Mouse (Mus musculus): ENCODE data around the gene Pprc1. TPM values are rescaled to one million over a fixed set of nuclear protein-coding genes. Genes with fewer than 3 reads are reported as not detected.
A peak's percentile ranks its signal among the peaks of the same experiment; 100 is the strongest.

Gene Pprc1
- total and polyA plus RNA-seq, 2 experiments from 2014 or later: 10.6 to 11.3 TPM

DNA sequence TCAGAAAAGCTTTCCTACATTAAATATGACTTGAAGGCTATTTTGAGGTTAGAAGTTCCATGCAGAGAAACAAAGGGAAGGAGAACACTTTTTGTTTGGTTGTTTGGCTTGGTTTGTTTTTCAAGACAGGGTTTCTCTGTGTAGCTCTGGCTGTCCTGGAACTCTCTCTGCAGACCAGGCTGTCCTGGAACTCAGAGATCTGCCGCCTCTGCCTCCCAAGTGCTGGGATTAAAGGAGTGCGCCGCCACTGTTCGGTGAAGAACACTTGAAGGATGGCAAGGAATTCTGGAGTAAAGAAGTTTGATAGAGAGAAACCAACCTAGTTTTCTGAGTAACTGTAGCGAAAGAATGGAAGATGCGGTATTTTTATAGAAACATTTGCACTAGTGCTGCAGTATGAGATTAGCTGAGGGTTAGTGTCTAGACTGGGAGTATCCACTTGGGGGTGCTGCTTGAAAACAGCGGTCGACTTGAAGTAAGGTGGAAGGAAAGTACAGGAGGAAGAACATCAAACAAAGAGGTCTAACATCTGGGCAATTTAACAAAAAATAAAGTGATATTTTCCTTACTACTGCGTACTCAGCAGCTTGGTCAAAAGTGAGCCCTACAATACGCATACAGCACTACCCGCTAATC is 11.2 kb downstream of the Pprc1 start:
- 0 out of 2 replicates have a peak, but pooled peaks cover 5% of the 10 kb centered on the region for H3K4me1 ChIP-seq (ENCODE audit: insufficient read depth)
- no peak for DNase-seq
- TF ChIP-seq CTCF (IDR thresholded peaks at IDR 0.05; ENCODE audit: low read depth): peak; percentile 67
- no peaks in the 10 kb centered on the region for H3K27me3 ChIP-seq (ENCODE audit: insufficient read depth, low read length)
- H3K9ac ChIP-seq: no peak overlapping the region
- ATAC-seq: peak; percentile 87
- H3K27ac ChIP-seq (ENCODE audit: low read depth, low read length): no peak overlapping the region
- no peaks in the 10 kb centered on the region for H3K36me3 ChIP-seq (ENCODE audit: insufficient read depth)
- peak overlapping the region; percentile 84 for H3K4me3 ChIP-seq (ENCODE audit: low read depth, low read length)
- H3K4me2 ChIP-seq (ENCODE audit: low read depth): peak overlapping the region; percentile 86
- WGBS: 1% methylated on average over 11 of the region's 11 CpGs
- H3K9me3 ChIP-seq (ENCODE audit: low read length): no peaks in the 10 kb centered on the region

GRCm38 (mm10) chr19:46056388-46056946 is 11.8 kb downstream of the Pprc1 start:
- TF ChIP-seq CTCF (IDR thresholded peaks at IDR 0.05; ENCODE audit: low read depth): no peak; the same call in 1 of the 2 replicates

DNA sequence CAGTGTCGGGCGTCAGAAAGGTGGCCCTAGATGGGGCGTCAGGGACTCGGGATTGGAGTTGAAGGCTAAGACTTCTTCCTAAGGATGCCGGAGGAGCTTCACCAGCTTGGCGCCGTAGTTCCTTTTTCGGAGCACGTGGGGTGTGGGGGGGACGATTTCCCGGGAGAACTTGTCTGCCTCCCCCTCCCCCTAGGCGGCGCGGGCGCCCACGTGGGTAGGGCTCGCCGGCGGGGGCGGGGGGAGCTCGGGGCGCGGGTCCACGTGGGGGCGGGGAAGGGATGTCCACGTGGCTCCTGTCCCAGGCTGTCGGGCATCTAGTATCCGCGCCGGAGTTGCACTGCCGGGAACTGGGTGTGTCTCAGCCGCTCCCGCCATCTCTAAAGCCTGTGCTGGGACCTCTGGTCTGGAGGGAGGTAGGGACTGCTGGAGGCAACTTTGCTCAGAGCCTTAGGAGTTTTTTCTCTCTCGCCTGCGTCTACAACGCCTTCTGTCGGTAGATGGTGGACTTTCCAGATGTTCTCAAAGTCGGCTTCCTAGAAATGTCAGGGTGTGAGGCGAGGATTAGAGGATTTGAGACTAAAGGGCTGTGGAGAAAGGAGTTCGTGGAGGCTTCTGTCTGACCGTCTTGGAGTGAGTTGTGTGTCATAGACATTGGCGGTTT is 12.4 kb downstream of the Pprc1 start:
- Histone ChIP-seq H3K4me2 (ENCODE audit: low read depth) (peak overlapping the region; percentile 86), H3K9ac (peak overlapping the region; percentile 66), H3K4me3 (ENCODE audit: low read depth, low read length) (peak overlapping the region; percentile 84), H3K9me3 (ENCODE audit: low read length) (no peaks in the 10 kb centered on the region), H3K36me3 (ENCODE audit: insufficient read depth) (peaks cover 11% of the 10 kb centered on the region), H3K27me3 (ENCODE audit: insufficient read depth, low read length) (no peaks in the 10 kb centered on the region), H3K27ac (ENCODE audit: low read depth, low read length) (peak overlapping the region; percentile 78), H3K4me1 (ENCODE audit: insufficient read depth) (0 out of 2 replicates have a peak, but pooled peaks cover 5% of the 10 kb centered on the region)
- peak; percentile 30; the same call in 1 of the 2 replicates for TF ChIP-seq CTCF (IDR thresholded peaks at IDR 0.05; ENCODE audit: low read depth)
- under 1% methylated on average over 32 of the region's 42 CpGs for WGBS
- DNase-seq: peak; percentile 77
- ATAC-seq: peak; percentile 54

More at GRCm38 (mm10) chr19:46056388-46056946, 11.8 kb downstream of the Pprc1 start:
- peak overlapping the region; percentile 84 for H3K4me3 ChIP-seq (ENCODE audit: low read depth, low read length)
- WGBS: 3% methylated on average over 52 of the region's 52 CpGs
- H3K27ac ChIP-seq (ENCODE audit: low read depth, low read length): peak overlapping the region; percentile 78
- peak overlapping the region; percentile 86 for H3K4me2 ChIP-seq (ENCODE audit: low read depth)
- H3K27me3 ChIP-seq (ENCODE audit: insufficient read depth, low read length): no peaks in the 10 kb centered on the region
- H3K9me3 ChIP-seq (ENCODE audit: low read length): no peaks in the 10 kb centered on the region
- H3K36me3 ChIP-seq (ENCODE audit: insufficient read depth): peaks cover 4% of the 10 kb centered on the region; the same call in 1 of the 2 replicates
- peak; percentile 95 for DNase-seq
- 0 out of 2 replicates have a peak, but pooled peaks cover 5% of the 10 kb centered on the region for H3K4me1 ChIP-seq (ENCODE audit: insufficient read depth)
- ATAC-seq: peak; percentile 98
- H3K9ac ChIP-seq: peak overlapping the region; percentile 66

DNA sequence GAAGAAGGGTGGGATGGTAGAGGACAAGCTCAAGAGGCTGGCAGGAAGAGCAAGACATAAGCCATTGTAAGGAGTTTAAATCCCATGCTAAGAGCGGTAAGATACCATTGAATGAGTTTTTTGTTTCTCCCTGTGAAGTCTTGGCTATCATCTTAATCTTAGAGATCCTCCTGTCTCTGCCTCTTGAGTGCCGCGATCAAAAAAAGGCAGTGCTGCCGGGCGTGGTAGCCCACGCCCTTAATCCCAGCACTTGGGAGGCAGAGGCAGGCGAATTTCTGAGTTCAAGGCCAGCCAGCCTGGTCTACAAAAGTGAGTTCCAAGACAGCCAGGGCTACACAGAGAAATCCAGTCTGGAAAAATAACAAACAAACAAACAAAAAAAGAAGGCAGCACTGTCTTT is 13.8 kb downstream of the Pprc1 start:
- H3K36me3 ChIP-seq (ENCODE audit: insufficient read depth): peaks cover 24% of the 10 kb centered on the region
- no peak overlapping the region for H3K27ac ChIP-seq (ENCODE audit: low read depth, low read length)
- no peak for ATAC-seq
- H3K9me3 ChIP-seq (ENCODE audit: low read length): no peaks in the 10 kb centered on the region
- H3K4me3 ChIP-seq (ENCODE audit: low read depth, low read length): no peak overlapping the region
- 98% methylated on average over 7 of the region's 7 CpGs for WGBS
- no peak overlapping the region for H3K4me2 ChIP-seq (ENCODE audit: low read depth)
- H3K4me1 ChIP-seq (ENCODE audit: insufficient read depth): 0 out of 2 replicates have a peak, but pooled peaks cover 5% of the 10 kb centered on the region
- no peak for DNase-seq
- no peak overlapping the region for H3K9ac ChIP-seq
- H3K27me3 ChIP-seq (ENCODE audit: insufficient read depth, low read length): no peaks in the 10 kb centered on the region
- no peak for TF ChIP-seq CTCF (IDR thresholded peaks at IDR 0.05; ENCODE audit: low read depth)

- H3K4me3 ChIP-seq (ENCODE audit: low read depth, low read length): no peak overlapping the region
- no peak for DNase-seq
- H3K27ac ChIP-seq (ENCODE audit: low read depth, low read length): no peak overlapping the region
- WGBS: 83% methylated on average over 6 of the region's 6 CpGs
- H3K4me1 ChIP-seq (ENCODE audit: insufficient read depth): 0 out of 2 replicates have a peak, but pooled peaks cover 5% of the 10 kb centered on the region
- no peak for TF ChIP-seq CTCF (IDR thresholded peaks at IDR 0.05; ENCODE audit: low read depth)
- no peak overlapping the region for H3K4me2 ChIP-seq (ENCODE audit: low read depth)
- H3K9ac ChIP-seq: no peak overlapping the region
- no peak for ATAC-seq
- no peaks in the 10 kb centered on the region for H3K27me3 ChIP-seq (ENCODE audit: insufficient read depth, low read length)
- no peaks in the 10 kb centered on the region for H3K9me3 ChIP-seq (ENCODE audit: low read length)
- H3K36me3 ChIP-seq (ENCODE audit: insufficient read depth): peaks cover 48% of the 10 kb centered on the region
Measured at GRCm38 (mm10) chr19:46060845-46061244, 16.2 kb downstream of the Pprc1 start.

GRCm38 (mm10) chr19:46068054-46068453 is 23.4 kb downstream of the Pprc1 start:
- Histone ChIP-seq H3K4me3 (ENCODE audit: low read depth, low read length) (no peak overlapping the region), H3K4me2 (ENCODE audit: low read depth) (no peak overlapping the region), H3K9ac (no peak overlapping the region), H3K27ac (ENCODE audit: low read depth, low read length) (no peak overlapping the region), H3K4me1 (ENCODE audit: insufficient read depth) (no peaks in the 10 kb centered on the region), H3K36me3 (ENCODE audit: insufficient read depth) (peaks cover 86% of the 10 kb centered on the region), H3K27me3 (ENCODE audit: insufficient read depth, low read length) (no peaks in the 10 kb centered on the region), H3K9me3 (ENCODE audit: low read length) (no peaks in the 10 kb centered on the region)
- TF ChIP-seq CTCF (IDR thresholded peaks at IDR 0.05; ENCODE audit: low read depth): no peak
- ATAC-seq (no peak), DNase-seq (no peak)
- WGBS: 89% methylated on average over 10 of the region's 10 CpGs

- WGBS: 76% methylated on average over 7 of the region's 7 CpGs
- peaks cover 9% of the 10 kb centered on the region; the same call in 1 of the 2 replicates for H3K4me1 ChIP-seq (ENCODE audit: insufficient read depth)
- DNase-seq (no peak), ATAC-seq (no peak)
- H3K4me3 ChIP-seq (ENCODE audit: low read depth, low read length): no peak overlapping the region
- no peak overlapping the region for H3K4me2 ChIP-seq (ENCODE audit: low read depth)
- no peaks in the 10 kb centered on the region for H3K27me3 ChIP-seq (ENCODE audit: insufficient read depth, low read length)
- no peak for TF ChIP-seq CTCF (IDR thresholded peaks at IDR 0.05; ENCODE audit: low read depth)
- H3K9ac ChIP-seq: no peak overlapping the region
- H3K9me3 ChIP-seq (ENCODE audit: low read length): no peaks in the 10 kb centered on the region
- peaks cover 34% of the 10 kb centered on the region for H3K36me3 ChIP-seq (ENCODE audit: insufficient read depth)
- no peak overlapping the region for H3K27ac ChIP-seq (ENCODE audit: low read depth, low read length)
Measured at GRCm38 (mm10) chr19:46073285-46073684, 28.6 kb downstream of the Pprc1 start.

All from forebrain, postnatal 0 days (tissue).